Mouse (Mus musculus) forebrain, postnatal 0 days (tissue): Measurements from ENCODE around the gene Cap2. TPM values are rescaled to one million over a fixed set of nuclear protein-coding genes. Genes with fewer than 3 reads are reported as not detected.

Source experiments
- ATAC-seq: fragments of 200-750 bp; cut with Nextera tagmentation; 2 replicates; pipeline ENCODE4 v1.8.0; 2017; ENCODE audit warnings: mild to moderate bottlenecking, moderate library complexity
- DNase-seq: peaks from one replicate; pipeline ENCODE4 v3.0.0-alpha.2; 2015
- H3K27ac ChIP-seq: fragments of 300-500 bp; sonication (generic); 2 replicates; pipeline ENCODE4 v1.5.1; 2014; ENCODE audit warnings: low read depth, mild to moderate bottlenecking, antibody characterized with exemption, low read length, moderate library complexity, mixed read lengths
- H3K27me3 ChIP-seq: fragments of 300-500 bp; sonication (generic); 2 replicates; pipeline ENCODE4 v1.6.1; 2014; ENCODE audit warnings: mild to moderate bottlenecking, low read length, mixed read lengths; ENCODE audit not compliant: insufficient read depth
- H3K36me3 ChIP-seq: fragments of 300-500 bp; sonication (generic); 2 replicates; pipeline ENCODE4 v1.6.1; 2014; ENCODE audit warnings: mild to moderate bottlenecking, moderate library complexity; ENCODE audit not compliant: insufficient read depth
- H3K4me1 ChIP-seq: fragments of 300-500 bp; sonication (generic); 2 replicates; pipeline ENCODE4 v1.6.1; 2014; ENCODE audit warnings: antibody characterized with exemption; ENCODE audit not compliant: insufficient read depth
- H3K4me2 ChIP-seq: fragments of 300-500 bp; sonication (generic); 2 replicates; pipeline ENCODE4 v1.6.1; 2014; ENCODE audit warnings: low read depth, mild to moderate bottlenecking, moderate library complexity
- H3K4me3 ChIP-seq: fragments of 300-500 bp; sonication (generic); 2 replicates; pipeline ENCODE4 v1.5.1; 2014; ENCODE audit warnings: low read depth, low read length, mixed read lengths
- H3K9ac ChIP-seq: fragments of 300-500 bp; sonication (generic); 2 replicates; pipeline ENCODE4 v1.6.1; 2014; ENCODE audit warnings: mild to moderate bottlenecking
- H3K9me3 ChIP-seq: fragments of 300-500 bp; sonication (generic); 2 replicates; pipeline ENCODE4 v1.6.1; 2016; ENCODE audit warnings: low read length
- CTCF ChIP-seq: sonication (generic); IDR thresholded peaks from 2 replicates; pipeline ENCODE4 v1.5.1; 2016; ENCODE audit warnings: antibody characterized with exemption, control low read depth, low read depth
- WGBS: fragments of 180-500 bp; shearing (Covaris S2); extraction: QIAGEN DNeasy Blood & Tissue Kit; methylation state at CpG from one replicate; pipeline ENCODE4 v1.1.7; 2014; 5-methylcytosine and 5-hydroxymethylcytosine counted together
- polyA plus RNA-seq: library from polyadenylated mRNA; unstranded; fragments of >200 nt; fragmentation: Nextera tagmentation; extraction: Ambion mirVana; gene quantifications from 2 replicates; pipeline ENCODE4 v1.2.1, GENCODE M21; 2015
- total RNA-seq: library from RNA; depleted of rRNA; stranded (reverse); fragments of >200 nt; gene quantifications from 2 replicates; pipeline ENCODE4 v1.2.3, GENCODE M21; 2014

The Cap2 gene
- total and polyA plus RNA-seq, 2 experiments from 2014 or later = 14.6 to 16.5 TPM

GRCm38 (mm10) chr13:46626608-46627007 lies 125.0 kb downstream of the Cap2 start:
- H3K27me3 ChIP-seq = no peaks in the 10 kb centered on the region
- no peak overlapping the region for H3K27ac ChIP-seq
- ATAC-seq (no peak), DNase-seq (no peak)
- TF ChIP-seq CTCF = no peak
- 0 out of 2 replicates have a peak, but pooled peaks cover 4% of the 10 kb centered on the region for H3K4me1 ChIP-seq
- no peak overlapping the region for H3K4me3 ChIP-seq
- WGBS = 75% methylated on average over 9 of the region's 9 CpGs
- no peak overlapping the region for H3K4me2 ChIP-seq
- no peak overlapping the region for H3K9ac ChIP-seq
- no peaks in the 10 kb centered on the region for H3K36me3 ChIP-seq
- no peaks in the 10 kb centered on the region for H3K9me3 ChIP-seq

GRCm38 (mm10) chr13:46627841-46628240 lies 126.2 kb downstream of the Cap2 start:
- no peak overlapping the region for H3K4me2 ChIP-seq
- DNase-seq (peak; percentile 72), ATAC-seq (peak; percentile 65)
- no peaks in the 10 kb centered on the region for H3K9me3 ChIP-seq
- no peak overlapping the region for H3K4me3 ChIP-seq
- 34% methylated on average over 10 of the region's 10 CpGs for WGBS
- H3K36me3 ChIP-seq = no peaks in the 10 kb centered on the region
- TF ChIP-seq CTCF = no peak
- no peaks in the 10 kb centered on the region for H3K27me3 ChIP-seq
- H3K4me1 ChIP-seq = 0 out of 2 replicates have a peak, but pooled peaks cover 4% of the 10 kb centered on the region
- H3K9ac ChIP-seq = no peak overlapping the region
- 0 out of 2 replicates have a peak overlapping the region, but pooled peaks have one; percentile 6 for H3K27ac ChIP-seq

GRCm38 (mm10) chr13:46629391-46629790 lies 127.7 kb downstream of the Cap2 start:
- no peaks in the 10 kb centered on the region for H3K27me3 ChIP-seq
- no peaks in the 10 kb centered on the region for H3K9me3 ChIP-seq
- no peak overlapping the region for H3K27ac ChIP-seq
- no peaks in the 10 kb centered on the region for H3K36me3 ChIP-seq
- 97% methylated on average over 6 of the region's 6 CpGs for WGBS
- no peak overlapping the region for H3K4me3 ChIP-seq
- ATAC-seq (no peak), DNase-seq (no peak)
- no peak overlapping the region for H3K4me2 ChIP-seq
- H3K9ac ChIP-seq = no peak overlapping the region
- no peak for TF ChIP-seq CTCF
- H3K4me1 ChIP-seq = peaks cover 18% of the 10 kb centered on the region

- Histone ChIP-seq H3K4me1 (peaks cover 18% of the 10 kb centered on the region), H3K9ac (no peak overlapping the region), H3K27me3 (no peaks in the 10 kb centered on the region), H3K9me3 (no peaks in the 10 kb centered on the region; the same call in 1 of the 2 replicates), H3K36me3 (no peaks in the 10 kb centered on the region), H3K4me2 (no peak overlapping the region), H3K4me3 (no peak overlapping the region), H3K27ac (0 out of 2 replicates have a peak overlapping the region, but pooled peaks have one; percentile 80)
- ATAC-seq (no peak), DNase-seq (no peak)
- TF ChIP-seq CTCF = no peak
- 61% methylated on average over 4 of the region's 4 CpGs for WGBS
Measured at GRCm38 (mm10) chr13:46632796-46633195, 131.1 kb downstream of the Cap2 start.

- peak overlapping the region; percentile 42 for H3K4me2 ChIP-seq
Measured at GRCm38 (mm10) chr13:46633320-46634132, 131.9 kb downstream of the Cap2 start.

GRCm38 (mm10) chr13:46634133-46634488 lies 132.5 kb downstream of the Cap2 start:
- Histone ChIP-seq H3K4me1 (peaks cover 14% of the 10 kb centered on the region), H3K4me2 (peak overlapping the region; percentile 42), H3K9ac (0 out of 2 replicates have a peak overlapping the region, but pooled peaks have one; percentile 14), H3K4me3 (peak overlapping the region; percentile 1; the same call in 1 of the 2 replicates), H3K27ac (peak overlapping the region; percentile 80), H3K27me3 (no peaks in the 10 kb centered on the region), H3K36me3 (no peaks in the 10 kb centered on the region), H3K9me3 (no peaks in the 10 kb centered on the region; the same call in 1 of the 2 replicates)
- DNase-seq (no peak), ATAC-seq (peak; percentile 84)
- 16% methylated on average over 6 of the region's 6 CpGs for WGBS
- TF ChIP-seq CTCF = no peak

More at GRCm38 (mm10) chr13:46633320-46634132, 131.9 kb downstream of the Cap2 start:
- Histone ChIP-seq H3K9me3 (no peaks in the 10 kb centered on the region; the same call in 1 of the 2 replicates), H3K4me3 (peak overlapping the region; percentile 1; the same call in 1 of the 2 replicates), H3K27me3 (no peaks in the 10 kb centered on the region), H3K9ac (peak overlapping the region; percentile 14; the same call in 1 of the 2 replicates), H3K27ac (peak overlapping the region; percentile 80), H3K36me3 (no peaks in the 10 kb centered on the region), H3K4me1 (peaks cover 14% of the 10 kb centered on the region)
- ATAC-seq (peak; percentile 89), DNase-seq (peak; percentile 78)
- 9% methylated on average over 18 of the region's 18 CpGs for WGBS
- TF ChIP-seq CTCF = no peak
